In the genomic region with DNA sequence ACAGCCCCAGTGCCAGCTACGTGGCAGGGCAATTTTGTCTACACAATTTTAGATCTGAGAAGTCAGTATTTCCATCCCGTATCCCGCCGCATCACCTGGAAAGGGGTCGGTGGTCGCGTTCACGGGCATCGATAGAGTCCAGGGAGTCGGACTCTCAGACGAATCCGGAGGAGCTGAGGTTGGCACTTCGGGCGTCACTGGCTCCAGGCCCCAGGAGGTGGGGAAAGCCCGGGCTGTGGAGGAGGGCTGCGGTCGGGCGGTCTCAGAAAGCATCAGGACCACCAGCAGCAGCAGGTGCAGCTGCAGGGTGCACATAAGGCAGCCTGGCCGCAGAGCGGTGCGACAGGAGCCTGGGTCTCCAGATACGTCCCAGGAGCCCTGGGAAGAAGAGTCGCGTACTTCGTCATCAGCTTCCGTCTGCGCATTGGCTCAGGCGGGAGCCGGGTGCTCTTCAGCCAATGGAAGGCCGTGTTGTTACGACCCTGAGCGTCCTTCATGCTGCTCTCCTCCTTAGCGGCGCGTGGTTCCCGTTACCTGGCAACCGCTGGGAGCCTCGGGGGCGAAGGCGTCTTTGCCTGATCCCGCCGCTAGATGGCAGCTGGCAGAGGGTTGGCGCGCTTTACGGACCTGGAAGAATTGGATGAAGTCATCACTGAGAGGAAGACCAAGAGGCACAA, we compare ENCODE assay signal across 8 mouse cellular contexts. TPM values are rescaled to one million over a fixed set of nuclear protein-coding genes. Genes with fewer than 3 reads are reported as not detected.
DNase-seq lines count a peak whose midpoint lies in the region; ATAC-seq lines count a peak whose summit lies in the region.

A gene (minus strand): TSS at position 404 of the 677 bp plus-strand sequence.
A gene (plus strand): TSS at position 537 of the 677 bp plus-strand sequence.

- WGBS in hindbrain, embryonic 11.5 days: 0% methylated on average over 45 of the region's 45 CpGs

- no peak within 1 kb of the TSS for H3K27ac ChIP-seq in hindbrain, embryonic 11.5 days (ENCODE audit: low read depth, low read length)

- DNase-seq in Muller cell, postnatal 12 days (ENCODE audit: inconsistent ontology term): peak; percentile 97
- DNase-seq in cerebellum, adult 9-11 months: peak; percentile 97
- DNase-seq in frontal cortex, adult 2 months (ENCODE audit: extremely low spot score in 1 of 2, low spot score in 1 of 2): peak; percentile 95 to 98
- DNase-seq in hindbrain, embryonic 11.5 days (ENCODE audit: low spot score): peak; percentile 98
- peak; percentile 98 for DNase-seq in layer of hippocampus, postnatal 10 days (ENCODE audit: low spot score in 2 of 2)
- DNase-seq in lung, postnatal 10 days: peak; percentile 97
- DNase-seq in ovary, postnatal 36 days (ENCODE audit: low spot score): peak; percentile 94
- peak; percentile 94 for DNase-seq in thymus, postnatal 25 days

- 0 out of 2 replicates have a peak, but pooled peaks cover 2% of the 10 kb centered on the region for H3K36me3 ChIP-seq in hindbrain, embryonic 11.5 days (ENCODE audit: control insufficient read depth, insufficient read depth, low read length)

- no peaks in the 10 kb centered on the region for H3K9me3 ChIP-seq in hindbrain, embryonic 11.5 days (ENCODE audit: control insufficient read depth, low read length)

- H3K4me3 ChIP-seq in hindbrain, embryonic 11.5 days (ENCODE audit: low read depth, low read length): peak within 1 kb of the TSS; percentile 75

- peak; percentile 100 for ATAC-seq in hindbrain, embryonic 11.5 days (ENCODE audit: low FRiP score)

- peak within 1 kb of the TSS; percentile 66 for H3K9ac ChIP-seq in hindbrain, embryonic 11.5 days (ENCODE audit: low read depth, low read length)

- H3K4me1 ChIP-seq in hindbrain, embryonic 11.5 days (replicated peaks; ENCODE audit: control insufficient read depth, insufficient read depth, low read length): peaks cover 4% of the 10 kb centered on the region

- H3K4me2 ChIP-seq in hindbrain, embryonic 11.5 days (replicated peaks; ENCODE audit: low read depth, low read length): peak within 1 kb of the TSS; percentile 70

- H3K27me3 ChIP-seq in hindbrain, embryonic 11.5 days (ENCODE audit: control insufficient read depth, insufficient read depth, low read length): no peaks in the 10 kb centered on the region

RNA-seq across cellular contexts. Expression of the first gene that starts in this region (rescaled TPM):
- 29.6 and 35.7 TPM in 2 replicates for polyA plus RNA-seq in frontal cortex, adult 2 months (2012; rRNA removed)
- polyA plus RNA-seq in hindbrain, embryonic 11.5 days (2014; fragmentation: Nextera tagmentation; extraction: Ambion mirVana): 12.0 and 13.2 TPM in 2 replicates
- total RNA-seq in layer of hippocampus, postnatal 10 days (2021): 10 to 100 TPM; 21.7 to 23.9 TPM

RNA-seq across cellular contexts. Expression of the second gene that starts in this region (rescaled TPM):
- 10.9 and 13.1 TPM in 2 replicates for polyA plus RNA-seq in frontal cortex, adult 2 months (2012; rRNA removed)
- polyA plus RNA-seq in hindbrain, embryonic 11.5 days (2014; fragmentation: Nextera tagmentation; extraction: Ambion mirVana): 8.5 and 9.4 TPM in 2 replicates
- 10 to 100 TPM; 17.1 to 17.8 TPM for total RNA-seq in layer of hippocampus, postnatal 10 days (2021)
